Mouse (Mus musculus) neural tube, embryonic 12.5 days (tissue): Measurements from ENCODE around the gene Cltc. TPM values are rescaled to one million over a fixed set of nuclear protein-coding genes. Genes with fewer than 3 reads are reported as not detected.

ENCODE experiments used
- ATAC-seq: fragments of 200-750 bp; cut with Nextera tagmentation; 2 replicates; pipeline ENCODE4 v1.8.0; 2017; ENCODE audit warnings: low read depth, mild to moderate bottlenecking, moderate TSS enrichment, moderate library complexity; ENCODE audit not compliant: low FRiP score
- H3K27ac ChIP-seq: fragments of 300-500 bp; sonication (generic); 2 replicates; pipeline ENCODE4 v1.5.1; 2016
- H3K27me3 ChIP-seq: fragments of 300-500 bp; sonication (generic); replicated peaks from 2 replicates; pipeline ENCODE4 v1.6.1; 2016; ENCODE audit warnings: mild to moderate bottlenecking
- H3K36me3 ChIP-seq: fragments of 300-500 bp; sonication (generic); 2 replicates; pipeline ENCODE4 v1.6.1; 2016; ENCODE audit warnings: mild to moderate bottlenecking
- H3K4me1 ChIP-seq: fragments of 300-500 bp; sonication (generic); 2 replicates; pipeline ENCODE4 v1.6.1; 2016
- H3K4me2 ChIP-seq: fragments of 300-500 bp; sonication (generic); replicated peaks from 2 replicates; pipeline ENCODE4 v1.6.1; 2016; ENCODE audit warnings: mild to moderate bottlenecking
- H3K4me3 ChIP-seq: fragments of 300-500 bp; sonication (generic); 2 replicates; pipeline ENCODE4 v1.5.1; 2016
- H3K9ac ChIP-seq: fragments of 300-500 bp; sonication (generic); 2 replicates; pipeline ENCODE4 v1.6.1; 2016; ENCODE audit warnings: mild to moderate bottlenecking
- H3K9me3 ChIP-seq: fragments of 300-500 bp; sonication (generic); 2 replicates; pipeline ENCODE4 v1.6.1; 2016; ENCODE audit warnings: mild to moderate bottlenecking
- WGBS: fragments of 180-500 bp; shearing (Covaris S2); methylation state at CpG from one replicate; pipeline ENCODE4 v1.1.7; 2016; 5-methylcytosine and 5-hydroxymethylcytosine counted together
- polyA plus RNA-seq: library from polyadenylated mRNA; unstranded; fragments of >200 nt; fragmentation: Nextera tagmentation; extraction: Ambion mirVana; gene quantifications from 2 replicates; pipeline ENCODE4 v1.2.1, GENCODE M21; 2016

Gene Cltc
- polyA plus RNA-seq, 1 experiment from 2014 or later, result 166 TPM

DNA sequence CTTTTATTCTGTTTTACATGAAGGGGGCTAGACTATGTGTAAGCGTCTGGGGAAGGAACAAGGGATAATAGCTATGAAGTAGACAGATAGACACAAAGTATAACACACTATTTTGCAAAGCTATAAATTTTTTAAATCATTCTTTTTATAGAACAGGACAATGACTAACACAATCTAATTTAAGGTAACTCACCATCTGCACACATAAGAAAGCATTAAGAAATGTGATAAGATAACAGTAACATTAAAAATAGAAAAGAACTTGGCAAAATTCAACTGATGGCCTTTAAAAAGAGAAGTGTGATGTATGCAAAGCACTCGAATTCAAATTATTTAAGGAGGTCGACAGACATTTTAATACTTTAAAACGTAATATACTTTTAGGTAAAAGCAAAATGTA lies 22.4 kb downstream of the Cltc start:
- Histone ChIP-seq H3K9ac (no peak overlapping the region), H3K27ac (no peak overlapping the region), H3K9me3 (no peaks in the 10 kb centered on the region), H3K4me3 (no peak overlapping the region), H3K27me3 (no peaks in the 10 kb centered on the region), H3K4me2 (no peak overlapping the region), H3K36me3 (peaks cover 27% of the 10 kb centered on the region), H3K4me1 (no peaks in the 10 kb centered on the region)
- 95% methylated on average over 4 of the region's 4 CpGs for WGBS
- no peak for ATAC-seq

DNA sequence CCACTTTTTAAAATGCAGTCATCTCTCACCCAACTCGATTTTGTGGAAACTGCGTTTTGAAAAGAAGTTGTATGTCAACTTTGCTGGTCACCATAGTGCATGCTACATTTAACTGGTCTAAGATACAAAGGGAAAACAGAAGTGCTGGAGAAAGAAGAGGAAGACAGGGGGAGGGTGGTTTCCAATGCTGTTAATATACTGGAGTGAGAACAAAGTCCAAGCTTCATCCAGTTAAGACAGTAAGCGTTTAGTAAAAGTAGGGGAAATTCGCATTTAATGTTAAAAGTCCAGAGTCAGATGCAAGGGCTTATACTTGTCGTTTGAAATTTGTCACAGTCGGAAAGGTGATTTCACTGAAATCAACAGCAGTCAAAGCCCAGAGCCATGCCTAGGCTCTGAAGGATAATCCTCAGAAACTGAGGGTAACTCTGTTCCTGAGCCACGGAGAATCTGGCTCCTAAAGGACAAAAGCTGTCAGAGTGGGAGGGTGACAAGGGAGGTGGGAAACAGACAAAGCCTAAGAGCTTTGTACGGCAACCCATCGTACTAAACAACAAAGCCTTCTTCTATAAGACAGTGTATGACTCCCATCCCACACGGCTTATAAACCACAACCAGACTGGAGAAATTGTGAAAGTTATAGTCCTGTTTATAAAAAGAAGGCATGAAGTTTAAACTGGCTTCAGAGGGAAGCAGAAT lies 23.0 kb downstream of the Cltc start:
- no peaks in the 10 kb centered on the region for H3K9me3 ChIP-seq
- H3K4me1 ChIP-seq, result no peaks in the 10 kb centered on the region
- H3K4me3 ChIP-seq, result no peak overlapping the region
- ATAC-seq, result no peak
- no peak overlapping the region for H3K9ac ChIP-seq
- 85% methylated on average over 10 of the region's 10 CpGs for WGBS
- H3K27ac ChIP-seq, result no peak overlapping the region
- H3K36me3 ChIP-seq, result peaks cover 30% of the 10 kb centered on the region
- H3K4me2 ChIP-seq, result no peak overlapping the region
- no peaks in the 10 kb centered on the region for H3K27me3 ChIP-seq

DNA sequence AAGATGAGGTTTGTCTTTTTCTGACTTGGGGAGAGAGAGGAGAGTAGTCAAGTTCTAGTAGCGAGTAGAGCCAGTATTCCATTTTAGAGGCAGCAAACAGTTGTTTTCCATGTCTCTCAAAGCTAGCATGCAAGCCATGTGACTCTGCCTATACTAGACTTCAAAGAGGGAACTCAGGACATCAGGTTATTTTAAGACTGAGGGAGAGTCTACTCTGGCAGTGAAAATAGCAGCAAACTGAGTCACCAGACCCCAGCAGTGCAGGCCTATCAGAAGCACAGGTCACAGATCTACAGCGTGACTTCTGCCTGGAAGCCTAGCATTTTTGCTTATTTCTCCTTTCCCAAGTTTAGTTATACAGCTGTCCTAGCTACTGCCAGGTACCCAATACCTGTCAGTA lies 25.9 kb downstream of the Cltc start:
- WGBS, result 93% methylated on average over 2 of the region's 2 CpGs
- no peak overlapping the region for H3K9ac ChIP-seq
- H3K36me3 ChIP-seq, result peaks cover 40% of the 10 kb centered on the region
- no peaks in the 10 kb centered on the region for H3K9me3 ChIP-seq
- H3K27me3 ChIP-seq, result no peaks in the 10 kb centered on the region
- no peaks in the 10 kb centered on the region for H3K4me1 ChIP-seq
- no peak overlapping the region for H3K27ac ChIP-seq
- H3K4me3 ChIP-seq, result no peak overlapping the region
- no peak for ATAC-seq
- no peak overlapping the region for H3K4me2 ChIP-seq

DNA sequence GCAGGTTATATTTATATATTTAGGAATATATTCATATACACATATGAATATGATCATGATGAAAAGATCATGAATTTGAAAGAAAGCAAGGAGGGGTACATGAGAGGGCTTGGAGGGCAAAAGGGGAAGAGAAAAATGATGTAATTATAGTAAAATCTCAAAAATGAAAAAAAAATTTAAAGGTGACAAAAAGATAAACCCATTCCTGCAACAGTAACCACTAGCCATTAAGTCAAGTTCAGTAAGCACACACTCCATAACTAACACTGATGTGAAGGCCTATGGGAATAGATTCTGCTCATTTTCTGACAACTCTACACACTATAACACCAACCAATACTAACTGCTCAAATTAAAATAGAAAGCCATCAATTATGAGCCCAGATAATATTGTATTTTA lies 31.8 kb downstream of the Cltc start:
- Histone ChIP-seq H3K4me2 (no peak overlapping the region), H3K9ac (no peak overlapping the region), H3K4me1 (no peaks in the 10 kb centered on the region), H3K36me3 (peaks cover 42% of the 10 kb centered on the region), H3K9me3 (no peaks in the 10 kb centered on the region), H3K27me3 (no peaks in the 10 kb centered on the region), H3K4me3 (no peak overlapping the region), H3K27ac (no peak overlapping the region)
- ATAC-seq, result no peak

DNA sequence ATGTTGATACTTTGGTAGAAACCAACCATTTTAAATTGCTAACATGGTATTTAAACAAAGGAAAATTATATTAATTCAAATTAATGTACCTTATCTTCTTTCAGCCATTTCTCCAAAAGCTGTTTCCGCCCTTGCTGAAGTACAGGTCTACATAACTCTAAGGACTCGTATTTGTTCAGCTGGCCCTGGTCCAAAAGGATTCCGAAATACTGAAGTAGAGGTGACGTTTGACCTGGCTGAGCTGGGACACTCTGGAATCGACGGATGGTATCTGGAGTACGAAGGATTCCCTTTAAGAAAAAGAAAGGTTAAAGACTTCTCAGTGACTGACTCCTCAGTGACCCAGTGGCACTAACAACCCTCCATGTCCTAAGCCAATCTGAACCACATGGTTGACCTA lies 32.4 kb downstream of the Cltc start:
- WGBS, result 94% methylated on average over 7 of the region's 7 CpGs
- no peak for ATAC-seq
- Histone ChIP-seq H3K4me1 (no peaks in the 10 kb centered on the region), H3K4me2 (no peak overlapping the region), H3K9ac (no peak overlapping the region), H3K9me3 (no peaks in the 10 kb centered on the region), H3K36me3 (peaks cover 45% of the 10 kb centered on the region), H3K27me3 (no peaks in the 10 kb centered on the region), H3K27ac (no peak overlapping the region), H3K4me3 (no peak overlapping the region)

DNA sequence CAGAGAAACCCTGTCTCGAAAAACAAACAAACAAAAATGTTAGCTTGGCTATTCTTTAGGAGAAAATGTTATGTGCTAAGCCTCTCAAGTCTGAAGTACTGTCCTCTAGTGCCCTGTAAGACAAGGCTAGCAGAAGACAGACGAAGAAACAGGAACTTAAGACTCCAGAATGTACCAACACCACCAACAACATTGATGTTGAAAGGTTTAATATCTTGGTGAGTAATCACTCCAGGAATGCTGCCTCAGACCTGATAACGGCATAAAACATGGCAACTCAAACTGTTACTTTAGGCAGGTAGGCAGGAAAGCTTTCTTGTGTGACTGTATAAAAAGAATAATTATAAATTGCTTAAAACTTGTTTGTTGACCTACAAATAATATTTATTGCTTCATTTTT lies 33.4 kb downstream of the Cltc start:
- no peak overlapping the region for H3K9ac ChIP-seq
- 95% methylated on average over 3 of the region's 3 CpGs for WGBS
- H3K27ac ChIP-seq, result no peak overlapping the region
- H3K9me3 ChIP-seq, result no peaks in the 10 kb centered on the region
- no peaks in the 10 kb centered on the region for H3K27me3 ChIP-seq
- peaks cover 48% of the 10 kb centered on the region for H3K36me3 ChIP-seq
- no peaks in the 10 kb centered on the region for H3K4me1 ChIP-seq
- no peak for ATAC-seq
- H3K4me3 ChIP-seq, result no peak overlapping the region
- H3K4me2 ChIP-seq, result no peak overlapping the region

DNA sequence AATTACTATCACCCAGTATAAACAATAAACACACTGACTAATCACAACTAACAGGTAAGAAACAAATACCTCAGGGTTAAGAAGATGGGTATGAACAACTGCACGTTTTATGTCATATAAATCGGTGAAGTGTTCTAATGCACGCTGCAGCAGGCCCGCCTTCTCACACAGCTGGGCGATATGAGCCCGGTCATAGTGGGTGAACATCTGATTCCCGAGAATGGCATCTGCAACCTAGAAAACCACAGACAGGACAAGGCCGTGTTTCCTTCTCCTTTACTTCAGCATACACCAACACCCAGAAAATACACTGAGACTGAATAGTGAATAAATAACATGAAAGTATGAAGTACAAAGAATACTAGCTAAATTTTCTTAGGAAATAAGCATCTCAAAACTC lies 38.0 kb downstream of the Cltc start:
- no peaks in the 10 kb centered on the region for H3K9me3 ChIP-seq
- H3K4me3 ChIP-seq, result no peak overlapping the region
- no peaks in the 10 kb centered on the region for H3K4me1 ChIP-seq
- H3K36me3 ChIP-seq, result peaks cover 60% of the 10 kb centered on the region
- H3K9ac ChIP-seq, result no peak overlapping the region
- no peak overlapping the region for H3K4me2 ChIP-seq
- no peak for ATAC-seq
- no peaks in the 10 kb centered on the region for H3K27me3 ChIP-seq
- 94% methylated on average over 8 of the region's 8 CpGs for WGBS
- no peak overlapping the region for H3K27ac ChIP-seq

DNA sequence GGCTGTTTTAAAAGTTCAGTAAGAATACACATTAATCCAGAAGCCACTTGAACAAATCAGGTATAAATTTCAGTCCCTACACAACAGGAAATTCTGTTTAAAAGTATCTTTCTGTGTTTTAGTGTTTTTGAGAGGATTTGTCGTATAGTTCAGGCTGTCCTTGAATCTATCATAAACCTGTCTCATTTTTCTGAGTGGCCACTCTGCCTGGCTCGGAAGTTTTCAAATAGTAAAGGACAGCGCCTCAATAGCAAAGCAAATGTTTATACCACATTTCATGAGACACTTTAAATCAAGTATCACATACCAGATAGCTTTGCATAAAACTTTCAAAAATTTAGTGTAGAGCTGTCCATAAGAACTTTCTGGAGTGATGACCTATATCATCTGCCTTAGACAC lies 39.0 kb downstream of the Cltc start:
- no peak overlapping the region for H3K9ac ChIP-seq
- no peaks in the 10 kb centered on the region for H3K4me1 ChIP-seq
- no peaks in the 10 kb centered on the region for H3K9me3 ChIP-seq
- no peaks in the 10 kb centered on the region for H3K27me3 ChIP-seq
- peaks cover 56% of the 10 kb centered on the region for H3K36me3 ChIP-seq
- no peak overlapping the region for H3K4me2 ChIP-seq
- 98% methylated on average over 3 of the region's 3 CpGs for WGBS
- no peak overlapping the region for H3K27ac ChIP-seq
- no peak for ATAC-seq
- H3K4me3 ChIP-seq, result no peak overlapping the region

DNA sequence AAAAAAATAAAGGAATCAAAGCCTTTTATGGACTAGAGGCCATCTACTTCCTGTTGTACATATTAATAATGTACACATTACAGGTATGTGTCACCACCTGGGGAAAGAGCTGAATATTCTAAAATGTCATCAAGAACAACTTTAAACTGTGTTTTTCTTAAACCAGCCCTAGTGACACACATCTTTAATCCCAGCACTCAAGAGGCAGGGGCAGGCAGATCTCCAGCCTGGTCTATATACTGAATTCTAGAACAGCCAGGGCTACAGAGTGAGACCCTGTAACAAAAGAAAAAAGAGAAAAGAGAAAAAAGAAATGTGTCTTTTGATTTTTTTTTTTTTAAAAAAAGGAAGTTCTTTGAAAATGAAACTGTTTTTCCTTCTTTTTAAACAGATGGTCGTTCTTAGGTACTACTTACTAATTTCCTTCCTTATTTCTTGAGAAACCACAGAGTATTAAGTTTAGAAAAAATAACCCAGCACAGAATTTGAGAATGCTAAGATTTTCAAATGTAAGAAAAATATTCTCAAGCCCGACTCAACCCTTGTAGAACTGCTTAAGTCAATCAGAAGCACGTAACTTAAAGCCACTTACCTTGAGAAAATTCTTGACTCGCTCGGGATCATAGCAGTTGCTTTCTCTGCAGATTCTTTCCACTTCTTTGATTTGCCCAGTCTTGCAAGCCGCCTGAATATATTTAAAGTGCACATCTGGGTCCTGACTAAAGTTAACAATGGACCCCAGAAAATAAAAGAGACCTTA lies 39.9 kb downstream of the Cltc start:
- no peak for ATAC-seq
- Histone ChIP-seq H3K27me3 (no peaks in the 10 kb centered on the region), H3K4me3 (no peak overlapping the region), H3K4me1 (no peaks in the 10 kb centered on the region), H3K9me3 (no peaks in the 10 kb centered on the region), H3K36me3 (peaks cover 57% of the 10 kb centered on the region), H3K4me2 (no peak overlapping the region), H3K9ac (no peak overlapping the region), H3K27ac (no peak overlapping the region)
- 93% methylated on average over 6 of the region's 6 CpGs for WGBS

DNA sequence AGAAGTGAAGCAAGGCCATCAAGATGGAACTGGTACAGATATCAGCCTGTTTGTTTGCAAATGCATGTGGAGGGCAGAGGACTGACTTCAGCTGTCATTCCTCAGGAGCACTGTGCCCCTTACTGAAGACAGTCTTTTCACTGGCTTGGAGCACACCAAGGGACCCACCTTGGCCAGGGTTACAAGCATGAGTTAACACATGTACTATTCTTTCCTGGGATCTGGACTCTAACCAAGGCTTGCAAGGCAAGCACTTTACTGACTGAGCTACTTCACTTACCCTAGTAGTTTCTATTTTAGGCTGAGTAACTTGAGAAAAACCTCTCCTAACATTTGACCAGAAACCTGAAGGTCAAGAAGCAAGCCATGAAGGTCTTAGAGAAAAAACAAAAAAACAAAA lies 42.8 kb downstream of the Cltc start:
- Histone ChIP-seq H3K27ac (no peak overlapping the region), H3K9ac (no peak overlapping the region), H3K4me2 (no peak overlapping the region), H3K9me3 (no peaks in the 10 kb centered on the region), H3K4me1 (no peaks in the 10 kb centered on the region), H3K4me3 (no peak overlapping the region), H3K36me3 (peaks cover 60% of the 10 kb centered on the region), H3K27me3 (no peaks in the 10 kb centered on the region)
- ATAC-seq, result no peak

DNA sequence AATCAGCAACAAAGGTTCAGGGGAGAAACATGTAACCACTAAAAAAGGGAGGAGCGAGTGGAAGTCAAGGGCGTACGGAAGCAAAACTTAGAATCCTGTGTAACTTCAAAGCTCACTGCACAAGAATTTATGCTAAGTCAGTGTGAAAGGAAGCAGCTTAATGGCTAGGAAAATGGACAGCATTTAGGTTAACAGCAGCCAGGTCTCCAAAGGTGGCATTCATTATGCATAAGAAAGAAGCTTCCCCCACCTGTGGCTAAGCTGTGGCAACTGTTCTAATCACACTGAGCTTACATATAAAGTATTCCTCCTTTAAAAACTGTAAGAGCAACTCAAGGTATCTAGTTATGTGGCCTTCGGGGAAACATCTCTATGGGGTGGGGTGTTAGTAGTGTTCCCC lies 56.2 kb downstream of the Cltc start:
- ATAC-seq, result no peak
- H3K27me3 ChIP-seq, result no peaks in the 10 kb centered on the region
- H3K9ac ChIP-seq, result no peak overlapping the region
- 97% methylated on average over 4 of the region's 4 CpGs for WGBS
- H3K27ac ChIP-seq, result no peak overlapping the region
- H3K4me3 ChIP-seq, result no peak overlapping the region
- H3K9me3 ChIP-seq, result no peaks in the 10 kb centered on the region
- H3K4me1 ChIP-seq, result no peaks in the 10 kb centered on the region
- H3K4me2 ChIP-seq, result no peak overlapping the region
- peaks cover 80% of the 10 kb centered on the region for H3K36me3 ChIP-seq

DNA sequence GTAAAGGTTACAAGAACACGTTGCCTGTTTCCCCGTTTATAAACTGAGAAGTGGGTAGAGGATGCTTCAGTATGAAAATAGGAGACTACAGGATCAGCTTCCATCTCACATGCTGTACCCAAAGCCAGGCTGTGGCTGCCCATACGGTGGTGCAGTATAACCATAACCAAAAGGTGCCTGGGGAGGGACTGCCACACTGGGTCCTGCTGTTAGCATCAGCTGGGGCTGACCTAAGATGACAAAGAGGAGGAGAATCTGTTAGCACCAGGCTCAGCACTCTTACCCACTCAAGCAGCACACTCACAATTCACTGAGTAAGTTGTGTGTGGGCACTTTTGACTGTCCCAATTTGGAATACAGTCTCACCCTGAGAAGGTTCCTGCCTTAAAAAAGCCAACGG lies 61.9 kb downstream of the Cltc start:
- H3K4me2 ChIP-seq, result no peak overlapping the region
- H3K9ac ChIP-seq, result no peak overlapping the region
- no peak overlapping the region for H3K4me3 ChIP-seq
- H3K4me1 ChIP-seq, result no peaks in the 10 kb centered on the region
- H3K27ac ChIP-seq, result no peak overlapping the region
- WGBS, result 66% methylated on average over 4 of the region's 4 CpGs
- no peak for ATAC-seq
- no peaks in the 10 kb centered on the region for H3K9me3 ChIP-seq
- H3K36me3 ChIP-seq, result peaks cover 75% of the 10 kb centered on the region
- H3K27me3 ChIP-seq, result no peaks in the 10 kb centered on the region

DNA sequence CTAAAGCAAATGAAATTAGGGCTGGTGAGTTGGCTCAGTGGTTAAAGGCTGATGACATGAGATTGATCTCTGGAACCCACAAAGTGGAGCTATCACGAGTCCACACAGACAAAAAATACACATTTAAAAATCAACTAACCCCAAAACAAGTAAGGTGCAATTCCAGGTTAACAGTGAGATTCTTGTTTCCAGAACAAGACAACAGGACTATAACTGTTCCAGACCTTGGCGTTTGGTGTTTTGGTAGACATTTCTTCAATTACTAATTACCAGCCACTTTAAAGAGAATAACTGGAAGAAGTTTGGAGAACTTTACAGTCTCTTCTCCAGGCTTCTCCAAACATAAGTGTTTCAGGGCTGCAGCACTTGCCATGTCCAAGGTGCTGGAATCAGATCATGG lies 64.8 kb downstream of the Cltc start:
- no peak overlapping the region for H3K27ac ChIP-seq
- WGBS, result 94% methylated on average over 2 of the region's 2 CpGs
- no peaks in the 10 kb centered on the region for H3K27me3 ChIP-seq
- H3K4me3 ChIP-seq, result no peak overlapping the region
- peaks cover 71% of the 10 kb centered on the region for H3K36me3 ChIP-seq
- H3K9ac ChIP-seq, result no peak overlapping the region
- no peak for ATAC-seq
- H3K9me3 ChIP-seq, result no peaks in the 10 kb centered on the region
- H3K4me1 ChIP-seq, result no peaks in the 10 kb centered on the region
- H3K4me2 ChIP-seq, result no peak overlapping the region
